Mouse (Mus musculus): Measurements from ENCODE around the gene Wfdc3. TPM values are rescaled to one million over a fixed set of nuclear protein-coding genes. Genes with fewer than 3 reads are reported as not detected.
"Not testable (repeated sequence)": the region's sequence is repeated elsewhere in the genome, so short reads cannot be mapped to it uniquely, and the experiment has no call there.

Wfdc3 gene
- total RNA-seq, 2 experiments from 2014 or later = 0.60 to 1.1 TPM

GRCm38 (mm10) chr2:164744987-164745386, 744 bp downstream of the Wfdc3 start:
- DNase-seq = no peak
- intact Hi-C loops (cut with DNase I) = no loop called here

DNA sequence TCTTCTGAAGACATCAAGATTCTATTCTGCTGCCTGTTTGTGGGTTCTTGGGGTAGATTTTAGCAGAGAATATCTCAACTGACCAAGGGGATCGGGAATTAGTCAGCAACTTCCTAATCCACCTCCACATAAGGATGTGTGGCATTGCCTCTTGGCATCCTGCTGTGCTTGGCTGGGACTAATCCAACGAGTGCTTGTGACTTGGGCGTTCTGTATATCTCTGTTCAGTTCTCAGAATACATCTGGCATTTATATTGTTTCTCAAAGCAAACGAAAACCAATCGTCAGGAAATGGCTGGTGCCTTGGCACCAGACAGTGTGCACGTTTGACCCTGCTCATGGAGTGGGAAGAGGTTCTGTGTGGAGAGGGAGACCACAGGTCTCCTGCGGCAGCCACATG, 5.9 kb downstream of the Wfdc3 start:
- DNase-seq = no peak
- intact Hi-C loops (cut with DNase I) = no loop called here

GRCm38 (mm10) chr2:164737377-164738090, 8.2 kb downstream of the Wfdc3 start:
- DNase-seq = no peak
- intact Hi-C loops (cut with DNase I) = no loop called here

- intact Hi-C loops (cut with DNase I) = no loop called here
- DNase-seq = no peak
Observed at GRCm38 (mm10) chr2:164735446-164735845, 10.3 kb downstream of the Wfdc3 start.

DNA sequence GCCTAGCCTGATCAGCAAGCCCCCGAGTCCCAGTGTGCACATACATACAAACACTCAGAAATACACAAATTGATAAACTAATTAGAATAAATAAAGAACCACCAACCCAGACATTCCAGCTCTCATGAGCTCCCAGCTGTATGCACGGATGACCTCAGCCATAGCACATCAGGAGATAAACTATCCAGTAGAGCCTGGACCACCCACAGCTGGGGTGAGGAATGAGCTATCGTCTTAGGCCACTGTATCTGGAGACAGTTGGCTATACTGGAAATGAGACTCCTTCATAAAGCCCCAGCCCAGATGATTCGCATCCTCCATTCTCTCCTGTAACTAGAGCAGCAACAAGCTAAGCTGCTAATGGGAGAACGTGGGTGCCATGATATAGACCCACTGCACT, 10.9 kb downstream of the Wfdc3 start:
- intact Hi-C loops (cut with DNase I) = no loop called here
- no peak for DNase-seq

DNA sequence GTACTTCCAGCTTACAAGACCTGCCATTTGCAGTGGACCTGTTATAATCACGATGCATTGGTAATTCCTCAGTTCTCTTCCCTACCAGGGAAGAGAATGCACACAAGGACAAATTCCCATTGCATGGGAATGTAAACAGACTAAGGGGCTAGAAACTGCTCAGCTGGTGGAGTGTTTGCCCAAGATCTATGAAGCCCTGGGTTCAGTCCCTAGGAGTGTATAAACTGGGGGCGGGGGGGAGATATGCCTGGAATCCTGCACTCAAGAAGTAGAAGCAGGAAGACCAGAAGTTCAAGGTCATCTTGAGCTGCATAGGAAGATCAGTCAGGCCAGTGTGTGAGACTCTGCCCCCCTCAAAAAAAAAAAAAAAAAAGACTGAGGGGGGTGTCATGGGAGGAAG, 12.5 kb downstream of the Wfdc3 start:
- no peak for DNase-seq
- intact Hi-C loops (cut with DNase I) = no loop called here

- intact Hi-C loops (cut with DNase I) = no loop called here
- no peak for DNase-seq
Observed at GRCm38 (mm10) chr2:164731719-164732118, 14.0 kb downstream of the Wfdc3 start.

- DNase-seq = peak; percentile 70
- intact Hi-C loops (cut with DNase I) = loop anchor here (2.0 kb wide), 1 partner anchor 133 kb away; the partner anchor contains the start of gene Eppin
Observed at GRCm38 (mm10) chr2:164725895-164726619, 19.7 kb downstream of the Wfdc3 start.

DNA sequence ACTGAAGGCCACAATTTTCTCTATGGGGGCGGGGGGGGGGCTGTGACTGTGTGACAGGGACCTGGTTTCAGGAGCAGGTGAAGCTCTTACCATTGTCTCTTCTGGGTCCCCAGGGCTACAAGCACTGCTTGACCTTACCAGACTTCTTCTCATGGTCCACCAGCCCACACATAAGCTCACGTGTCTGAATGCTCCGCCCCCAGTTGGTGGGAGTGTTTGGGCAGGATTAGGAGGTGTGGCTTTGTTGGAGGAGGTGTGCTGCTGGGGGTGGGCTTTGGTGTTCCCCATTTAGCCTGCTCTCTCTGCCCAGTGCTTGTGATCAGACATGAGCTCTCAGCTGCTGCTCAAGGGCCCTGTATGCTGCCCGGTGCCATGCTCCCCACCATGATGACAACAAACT, 22.5 kb downstream of the Wfdc3 start:
- intact Hi-C loops (cut with DNase I) = no loop called here

DNA sequence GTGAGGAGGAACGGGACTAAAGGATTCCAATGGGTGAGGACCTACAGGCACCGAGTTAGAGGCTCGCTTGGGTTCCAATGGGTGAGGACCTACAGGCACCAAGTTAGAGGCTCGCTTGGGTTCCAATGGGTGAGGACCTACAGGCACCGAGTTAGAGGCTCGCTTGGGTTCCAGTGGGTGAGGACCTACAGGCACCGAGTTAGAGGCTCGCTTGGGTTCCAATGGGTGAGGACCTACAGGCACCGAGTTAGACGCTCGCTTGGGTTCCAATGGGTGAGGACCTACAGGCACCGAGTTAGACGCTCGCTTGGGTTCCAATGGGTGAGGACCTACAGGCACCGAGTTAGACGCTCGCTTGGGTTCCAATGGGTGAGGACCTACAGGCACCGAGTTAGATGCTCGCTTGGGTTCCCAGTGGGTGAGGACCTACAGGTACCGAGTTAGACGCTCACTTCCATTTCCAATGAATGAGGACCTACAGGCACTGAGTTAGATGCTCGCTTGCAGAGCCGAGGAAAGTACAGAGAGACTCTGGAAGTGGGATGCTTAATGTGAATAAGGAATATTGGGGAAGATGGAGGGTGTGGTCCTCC, 29.4 kb downstream of the Wfdc3 start:
- intact Hi-C loops (cut with DNase I); DNase-seq: not testable (repeated sequence)

More for the DNA sequence above, 22.5 kb downstream of the Wfdc3 start:
- DNase-seq = no peak

GRCm38 (mm10) chr2:164715005-164715404, 30.7 kb downstream of the Wfdc3 start, which contains the start of gene Spint5:
Gene Spint5 (plus strand): TSS chr2:164715305.
- intact Hi-C loops (cut with DNase I) = no loop called here
- no peak for DNase-seq

- DNase-seq = no peak
- intact Hi-C loops (cut with DNase I) = no loop called here
Observed at GRCm38 (mm10) chr2:164705991-164706390, 39.7 kb downstream of the Wfdc3 start.

DNA sequence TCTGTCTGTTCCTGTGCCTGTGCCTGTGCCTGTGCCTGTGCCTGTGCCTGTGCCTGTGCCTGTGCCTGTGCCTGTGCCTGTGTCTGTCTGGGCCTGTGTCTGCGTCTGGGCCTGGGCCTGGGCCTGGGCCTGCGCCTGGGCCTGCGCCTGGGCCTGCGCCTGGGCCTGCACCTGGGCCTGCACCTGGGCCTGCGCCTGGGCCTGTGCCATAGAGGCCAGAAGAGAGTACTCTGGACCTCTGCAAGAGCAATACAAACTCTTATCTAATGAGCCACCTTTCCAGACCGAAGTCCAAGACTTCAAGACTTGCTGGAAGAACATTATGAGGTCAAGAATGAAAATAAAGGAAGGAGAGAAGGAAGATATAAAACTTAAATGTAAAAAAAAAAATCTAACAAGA, 40.4 kb downstream of the Wfdc3 start:
- intact Hi-C loops (cut with DNase I) = no loop called here
- DNase-seq = no peak

GRCm38 (mm10) chr2:164704235-164704634, 41.5 kb downstream of the Wfdc3 start:
- no peak for DNase-seq
- intact Hi-C loops (cut with DNase I) = no loop called here

DNA sequence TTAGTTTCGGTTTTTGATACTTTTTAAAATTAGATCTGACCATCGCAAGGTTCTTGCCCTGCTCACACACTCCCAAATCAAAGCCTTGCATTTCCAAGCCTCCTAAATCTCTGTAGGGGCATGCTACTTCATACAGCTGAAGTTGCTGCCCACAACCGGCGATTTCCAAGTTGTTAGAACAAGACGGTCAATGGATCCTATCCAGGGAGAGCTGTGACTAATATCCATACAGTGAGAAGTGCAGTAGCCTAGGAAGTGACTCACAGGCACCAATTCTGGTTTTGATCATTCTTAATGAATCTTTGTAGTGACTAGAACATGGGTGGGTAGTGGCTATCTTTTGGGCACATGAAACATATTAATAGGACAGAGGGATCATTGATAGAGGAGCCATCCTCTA, 44.0 kb downstream of the Wfdc3 start:
- intact Hi-C loops (cut with DNase I) = no loop called here

DNA sequence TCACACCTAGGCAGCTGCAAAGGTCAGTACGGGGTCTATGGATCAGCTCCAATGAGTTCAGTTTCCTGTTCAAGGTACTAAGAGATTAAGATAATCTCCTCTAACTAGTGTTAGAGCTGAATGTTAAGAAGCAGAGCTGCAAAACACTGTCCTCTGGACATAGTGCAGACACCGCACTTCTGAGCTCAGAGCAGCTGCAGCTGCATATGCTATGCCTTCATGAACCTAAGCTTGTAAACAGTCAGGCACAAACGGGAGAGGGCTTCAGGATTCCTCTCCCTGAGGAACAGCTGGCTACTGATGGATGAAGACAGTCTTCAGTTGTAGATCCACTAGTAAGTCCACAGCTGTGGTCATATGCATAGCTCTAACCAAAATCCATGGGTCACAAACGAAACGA, 44.8 kb downstream of the Wfdc3 start:
- intact Hi-C loops (cut with DNase I) = no loop called here
- DNase-seq = no peak

More for the DNA sequence above, 44.0 kb downstream of the Wfdc3 start:
- DNase-seq = no peak

DNA sequence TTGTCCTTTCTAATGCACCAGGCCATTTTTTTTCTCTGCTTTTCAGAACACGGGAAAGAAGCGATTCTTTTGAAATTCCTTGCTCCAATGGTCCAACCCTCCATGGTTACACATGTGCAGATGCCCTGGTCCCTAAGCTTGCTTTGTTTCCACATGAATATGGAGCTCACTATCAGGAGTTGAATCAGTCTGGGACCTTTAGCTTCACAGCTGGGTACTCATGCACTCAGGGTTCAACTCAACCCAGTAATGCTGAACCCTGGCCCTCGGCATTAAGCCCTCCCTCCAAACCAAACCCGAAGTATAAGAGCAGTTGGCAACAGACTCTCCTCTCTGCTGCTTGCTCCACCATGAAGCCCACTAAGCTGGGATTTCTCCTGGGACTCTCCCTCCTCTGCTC, 47.5 kb downstream of the Wfdc3 start, which contains the start of gene Spint4:
Gene Spint4, plus strand, starts transcription at position 301 of the 400 bp plus-strand sequence.
- DNase-seq = no peak
- intact Hi-C loops (cut with DNase I) = no loop called here

- intact Hi-C loops (cut with DNase I) = no loop called here
- no peak for DNase-seq
Observed at GRCm38 (mm10) chr2:164684807-164685206, 60.9 kb downstream of the Wfdc3 start, which contains the start of gene Wfdc13. Gene Wfdc13 (plus strand): TSS chr2:164685107.
